Mouse (Mus musculus) hindbrain, postnatal 0 days (tissue): ENCODE measurements at regions not wholly inside any gene's neighbourhood (a gene's known extent, or its start where the extent isn't known, plus 50 kb on each side); places are given as distances from the start of the nearest gene placed in this dataset.
A peak's percentile ranks its signal among the peaks of the same experiment; 100 is the strongest.

Source experiments
- ATAC-seq: fragments of 200-750 bp; cut with Nextera tagmentation; 2 replicates; pipeline ENCODE4 v1.8.0; 2017; ENCODE audit warnings: mild to moderate bottlenecking, moderate TSS enrichment, moderate library complexity
- DNase-seq: peaks from one replicate; pipeline ENCODE4 v3.0.0-alpha.2; 2015; ENCODE audit warnings: low spot score
- H3K27ac ChIP-seq: fragments of 300-500 bp; sonication (generic); 2 replicates; pipeline ENCODE4 v1.5.1; 2014; ENCODE audit warnings: mild to moderate bottlenecking
- H3K27me3 ChIP-seq: fragments of 300-500 bp; sonication (generic); 2 replicates; pipeline ENCODE4 v1.6.1; 2014; ENCODE audit warnings: low read length, mixed read lengths; ENCODE audit not compliant: insufficient read depth
- H3K36me3 ChIP-seq: fragments of 300-500 bp; sonication (generic); 2 replicates; pipeline ENCODE4 v1.6.1; 2014; ENCODE audit warnings: low read length, mixed read lengths; ENCODE audit not compliant: insufficient read depth
- H3K4me1 ChIP-seq: fragments of 300-500 bp; sonication (generic); 2 replicates; pipeline ENCODE4 v1.6.1; 2014; ENCODE audit warnings: antibody characterized with exemption, low read length, mixed read lengths; ENCODE audit not compliant: insufficient read depth
- H3K4me2 ChIP-seq: fragments of 300-500 bp; sonication (generic); 2 replicates; pipeline ENCODE4 v1.6.1; 2014; ENCODE audit warnings: low read depth, mild to moderate bottlenecking, low read length, moderate library complexity, mixed read lengths
- H3K4me3 ChIP-seq: fragments of 300-500 bp; sonication (generic); 2 replicates; pipeline ENCODE4 v1.5.1; 2014; ENCODE audit warnings: low read length
- H3K9ac ChIP-seq: fragments of 300-500 bp; sonication (generic); replicated peaks from 2 replicates; pipeline ENCODE4 v1.6.1; 2014; ENCODE audit warnings: mild to moderate bottlenecking, low read length, moderate library complexity, mixed read lengths
- H3K9me3 ChIP-seq: fragments of 300-500 bp; sonication (generic); 2 replicates; pipeline ENCODE4 v1.6.1; 2016; ENCODE audit warnings: low read length, mixed read lengths
- CTCF ChIP-seq: IDR thresholded peaks from 2 replicates; pipeline ENCODE4 v1.5.1; 2016; ENCODE audit warnings: antibody characterized with exemption, control low read depth, low read depth
- WGBS: fragments of 180-500 bp; shearing (Covaris S2); extraction: QIAGEN DNeasy Blood & Tissue Kit; methylation state at CpG from one replicate; pipeline ENCODE4 v1.1.7; 2014; 5-methylcytosine and 5-hydroxymethylcytosine counted together

DNA sequence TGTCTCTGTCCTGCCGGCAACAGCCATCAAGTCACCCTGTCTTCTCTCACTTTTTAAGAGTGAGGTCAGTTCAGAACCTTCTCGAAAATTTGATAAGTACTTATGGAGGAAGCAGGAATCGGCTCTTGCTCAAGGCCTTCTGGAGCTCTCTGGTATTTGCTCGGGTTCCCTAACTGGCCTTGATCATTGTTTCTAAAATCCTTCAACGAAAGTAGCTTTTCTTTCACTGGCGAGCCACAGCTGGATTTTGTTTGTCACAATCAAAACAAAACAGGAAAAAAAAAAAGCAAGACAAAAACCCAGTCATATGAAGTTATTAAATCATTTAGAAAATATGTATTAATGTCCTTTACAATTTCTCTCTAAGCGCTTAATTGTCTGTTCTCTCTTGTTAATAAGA is 156.6 kb upstream of the Tex13c2 start:
- DNase-seq = no peak
- ATAC-seq = no peak
- no peak overlapping the region for H3K4me3 ChIP-seq

DNA sequence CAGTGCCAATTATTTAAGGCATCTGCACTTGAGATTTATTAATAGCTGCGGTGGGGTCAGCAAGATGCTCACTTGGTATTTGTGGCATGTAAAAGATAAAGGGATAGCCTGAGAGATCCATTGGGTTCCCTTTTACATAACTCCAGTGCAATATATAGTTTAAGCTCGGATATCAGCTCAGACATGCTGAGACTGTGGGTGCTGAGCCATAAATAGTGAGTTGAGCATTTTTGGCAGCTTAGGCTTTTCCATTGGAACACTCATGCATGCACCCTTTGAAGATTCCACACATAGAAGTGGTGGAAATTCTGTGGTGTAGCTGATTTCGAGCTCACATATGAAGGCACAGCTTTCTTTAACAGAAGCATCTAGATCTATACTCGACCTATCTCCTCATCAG is 155.9 kb upstream of the Tex13c2 start:
- no peak overlapping the region for H3K4me2 ChIP-seq
- no peak overlapping the region for H3K4me3 ChIP-seq
- ATAC-seq = no peak
- 65% methylated on average over 4 of the region's 4 CpGs for WGBS
- DNase-seq = no peak
- H3K4me1 ChIP-seq = no peaks in the 10 kb centered on the region
- H3K9ac ChIP-seq = no peak overlapping the region
- no peak overlapping the region for H3K27ac ChIP-seq
- H3K36me3 ChIP-seq = no peaks in the 10 kb centered on the region
- no peaks in the 10 kb centered on the region for H3K27me3 ChIP-seq
- H3K9me3 ChIP-seq = no peaks in the 10 kb centered on the region
- no peak for TF ChIP-seq CTCF

More for the DNA sequence above, 156.6 kb upstream of the Tex13c2 start:
- WGBS = 84% methylated on average over 7 of the region's 7 CpGs
- H3K4me1 ChIP-seq = no peaks in the 10 kb centered on the region
- H3K9me3 ChIP-seq = no peaks in the 10 kb centered on the region
- H3K27ac ChIP-seq = no peak overlapping the region
- no peak overlapping the region for H3K4me2 ChIP-seq
- no peaks in the 10 kb centered on the region for H3K36me3 ChIP-seq
- no peaks in the 10 kb centered on the region for H3K27me3 ChIP-seq
- TF ChIP-seq CTCF = no peak
- no peak overlapping the region for H3K9ac ChIP-seq

DNA sequence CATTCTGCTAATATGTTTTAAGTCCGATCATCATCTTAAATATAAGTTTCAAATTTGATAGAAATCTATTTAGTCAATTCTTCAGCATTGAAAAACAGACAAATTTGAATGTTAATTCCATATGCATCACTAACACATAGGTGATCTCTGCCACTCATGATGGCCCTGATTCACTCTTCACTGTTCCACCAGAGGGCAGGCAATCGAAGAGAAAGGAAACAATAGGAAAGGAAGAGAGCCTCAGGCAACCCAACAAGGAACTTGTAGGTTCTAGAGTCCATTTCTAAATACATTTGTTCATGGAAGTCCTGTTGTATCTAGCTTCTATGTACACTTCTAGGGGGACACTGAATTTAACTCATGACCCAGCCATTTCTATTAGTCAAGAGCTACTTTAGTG is 154.7 kb upstream of the Tex13c2 start:
- ATAC-seq = no peak
- Histone ChIP-seq H3K36me3 (no peaks in the 10 kb centered on the region), H3K27me3 (no peaks in the 10 kb centered on the region), H3K4me1 (no peaks in the 10 kb centered on the region), H3K9me3 (no peaks in the 10 kb centered on the region), H3K4me3 (no peak overlapping the region), H3K9ac (no peak overlapping the region), H3K27ac (no peak overlapping the region), H3K4me2 (no peak overlapping the region)
- TF ChIP-seq CTCF = 0 out of 2 replicates have a peak, but pooled peaks have one; percentile 3
- DNase-seq = no peak
- WGBS = 84% methylated on average over 2 of the region's 2 CpGs

DNA sequence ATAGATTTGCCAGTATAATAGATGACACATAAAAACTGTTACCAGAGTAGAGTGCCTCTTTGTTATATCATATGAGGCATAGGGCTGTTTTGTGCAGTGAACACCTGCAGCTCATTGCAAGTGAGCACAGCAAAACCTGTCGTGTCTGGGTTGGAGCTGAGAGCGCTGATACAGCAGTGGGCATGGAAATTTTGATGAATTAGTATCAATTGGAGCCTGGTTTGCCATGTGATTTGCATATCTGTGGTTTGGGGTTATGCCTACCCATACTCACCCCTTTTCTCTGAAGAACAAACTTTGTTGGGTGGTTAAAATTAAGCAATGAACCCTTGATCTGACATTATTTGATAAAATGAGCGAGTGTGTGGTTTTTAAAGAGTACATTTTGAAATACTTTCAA is 152.7 kb upstream of the Tex13c2 start:
- DNase-seq (no peak), ATAC-seq (no peak)
- H3K4me3 ChIP-seq = no peak overlapping the region
- no peak overlapping the region for H3K4me2 ChIP-seq
- WGBS = 77% methylated on average over 3 of the region's 3 CpGs
- no peaks in the 10 kb centered on the region for H3K36me3 ChIP-seq
- H3K9me3 ChIP-seq = no peaks in the 10 kb centered on the region
- no peaks in the 10 kb centered on the region for H3K4me1 ChIP-seq
- no peak for TF ChIP-seq CTCF
- H3K9ac ChIP-seq = no peak overlapping the region
- H3K27ac ChIP-seq = no peak overlapping the region
- no peaks in the 10 kb centered on the region for H3K27me3 ChIP-seq

DNA sequence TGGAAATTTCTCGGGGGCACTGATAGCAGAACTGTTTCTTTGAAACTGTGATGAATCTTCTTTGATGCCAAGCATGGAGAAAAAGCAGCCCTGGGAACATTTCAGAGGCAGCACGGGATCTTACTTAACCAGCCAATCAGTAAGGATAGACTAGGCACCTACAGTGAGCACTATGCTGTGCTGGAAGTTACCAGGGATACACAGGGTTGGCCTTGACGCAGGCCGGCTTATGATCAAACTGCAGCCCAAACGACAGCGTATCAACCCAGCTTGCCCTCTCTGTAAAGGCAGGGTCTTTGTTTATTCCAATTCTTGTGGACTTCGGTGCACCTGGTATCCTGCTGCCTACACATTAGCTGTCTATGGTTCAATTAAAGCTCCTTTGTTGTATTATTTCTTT is 147.1 kb upstream of the Tex13c2 start:
- DNase-seq (no peak), ATAC-seq (no peak)
- no peak overlapping the region for H3K9ac ChIP-seq
- no peaks in the 10 kb centered on the region for H3K4me1 ChIP-seq
- H3K27ac ChIP-seq = no peak overlapping the region
- H3K4me3 ChIP-seq = no peak overlapping the region
- no peak overlapping the region for H3K4me2 ChIP-seq
- no peaks in the 10 kb centered on the region for H3K27me3 ChIP-seq
- no peaks in the 10 kb centered on the region for H3K9me3 ChIP-seq
- no peak for TF ChIP-seq CTCF
- WGBS = 36% methylated on average over 7 of the region's 7 CpGs
- no peaks in the 10 kb centered on the region for H3K36me3 ChIP-seq

DNA sequence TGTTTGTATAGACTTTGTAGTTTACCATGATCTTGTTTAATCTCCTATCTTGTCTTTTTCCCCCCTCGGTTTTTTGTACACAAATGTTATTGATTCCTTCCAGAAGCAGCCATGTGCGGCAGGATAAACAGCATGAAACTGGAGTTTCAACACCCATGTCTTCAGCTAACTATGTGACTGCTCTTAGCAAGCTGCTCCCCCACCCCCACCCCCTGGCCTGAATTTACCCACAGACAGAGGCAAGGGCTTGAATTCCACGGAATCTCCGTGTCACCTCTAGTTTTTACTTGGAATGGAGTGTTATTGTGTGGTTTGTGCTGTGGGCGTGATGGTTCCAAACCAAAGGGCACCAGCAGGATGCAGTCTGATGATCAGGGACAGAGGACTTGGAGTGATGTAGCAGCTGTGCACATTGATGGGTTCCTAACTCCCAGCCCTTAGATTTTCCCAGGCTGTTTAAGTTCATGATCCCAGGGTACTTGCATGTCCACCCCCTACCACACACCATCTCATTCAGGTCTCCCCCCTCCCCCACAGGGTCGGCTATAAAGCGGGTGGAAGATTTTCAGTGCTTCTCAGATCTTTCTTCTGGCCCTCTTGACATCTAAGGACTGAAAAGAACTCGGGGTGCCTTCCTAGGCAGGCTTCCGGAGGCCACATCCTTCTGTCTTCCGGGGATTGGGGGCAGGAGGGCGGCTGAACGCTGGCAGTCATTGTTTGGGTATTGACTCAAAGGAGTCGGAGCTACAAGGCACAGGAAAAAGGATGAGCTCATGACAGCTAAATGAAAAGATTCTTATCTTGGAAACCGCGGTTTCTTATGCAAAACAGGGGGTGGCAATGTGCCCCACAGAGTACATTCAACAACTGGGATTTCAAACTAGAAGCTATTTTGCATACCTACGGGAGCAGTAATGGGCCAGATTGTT is 146.3 kb upstream of the Tex13c2 start:
- H3K27me3 ChIP-seq = no peaks in the 10 kb centered on the region
- peak; percentile 39 for DNase-seq
- no peaks in the 10 kb centered on the region for H3K9me3 ChIP-seq
- no peak overlapping the region for H3K4me3 ChIP-seq
- H3K27ac ChIP-seq = 0 out of 2 replicates have a peak overlapping the region, but pooled peaks have one; percentile 32
- ATAC-seq = peak; percentile 83
- H3K9ac ChIP-seq = no peak overlapping the region
- TF ChIP-seq CTCF = no peak
- H3K4me1 ChIP-seq = no peaks in the 10 kb centered on the region
- no peaks in the 10 kb centered on the region for H3K36me3 ChIP-seq
- 22% methylated on average over 16 of the region's 16 CpGs for WGBS
- H3K4me2 ChIP-seq = peak overlapping the region; percentile 38
